Mouse (Mus musculus) CH12.LX (cell line): ENCODE results near the gene Grid1.
A peak's percentile ranks its signal among the peaks of the same experiment; 100 is the strongest.

Experiments used
- BHLHE40 ChIP-seq: IDR thresholded peaks from 2 replicates; pipeline ENCODE4 v1.6.1; 2011; ENCODE audit warnings: mild to moderate bottlenecking, low read depth, low read length, improper control_type of control experiment
- CHD1 ChIP-seq: IDR thresholded peaks from 2 replicates; pipeline ENCODE4 v1.6.1; 2012; ENCODE audit warnings: low read depth, low read length, improper control_type of control experiment, inconsistent platforms
- CTCF ChIP-seq, 2 experiments: IDR thresholded peaks in 1 of 2; conservative IDR thresholded peaks in 1 of 2; 2 replicates each; pipeline ENCODE4 v1.5.1; 2011 to 2012; ENCODE audit warnings: low read depth in 2 of 2, low read length in 2 of 2, improper control_type of control experiment in 1 of 2, inconsistent platforms in 1 of 2, mild to moderate bottlenecking in 1 of 2, moderate library complexity in 1 of 2
- EP300 ChIP-seq: IDR thresholded peaks from 2 replicates; pipeline ENCODE4 v1.6.1; 2011; ENCODE audit warnings: low read length, improper control_type of control experiment
- KAT2A ChIP-seq: IDR thresholded peaks from 2 replicates; pipeline ENCODE4 v1.6.1; 2012; ENCODE audit warnings: low read length, improper control_type of control experiment, inconsistent platforms; ENCODE audit not compliant: insufficient replicate concordance
- MAX ChIP-seq: IDR thresholded peaks from 2 replicates; pipeline ENCODE4 v1.6.1; 2011; ENCODE audit warnings: low read length, improper control_type of control experiment
- MEF2A ChIP-seq: IDR thresholded peaks from 2 replicates; pipeline ENCODE4 v1.6.1; 2014; ENCODE audit warnings: low read depth, mild to moderate bottlenecking, inconsistent platforms, low read length, improper control_type of control experiment, borderline replicate concordance
- NELFE ChIP-seq: IDR thresholded peaks from 2 replicates; pipeline ENCODE4 v1.6.1; 2011; ENCODE audit warnings: low read depth, low read length, improper control_type of control experiment
- POLR2A ChIP-seq: IDR thresholded peaks from 2 replicates; pipeline ENCODE4 v1.6.1; 2011; ENCODE audit warnings: low read depth, mild to moderate bottlenecking, improper control_type of control experiment, low read length
- RAD21 ChIP-seq: IDR thresholded peaks from 2 replicates; pipeline ENCODE4 v1.6.1; 2011; ENCODE audit warnings: low read depth, mild to moderate bottlenecking, low read length, improper control_type of control experiment, moderate library complexity
- SMC3 ChIP-seq: IDR thresholded peaks from 2 replicates; pipeline ENCODE4 v1.6.1; 2011; ENCODE audit warnings: low read depth, low read length, improper control_type of control experiment

DNA sequence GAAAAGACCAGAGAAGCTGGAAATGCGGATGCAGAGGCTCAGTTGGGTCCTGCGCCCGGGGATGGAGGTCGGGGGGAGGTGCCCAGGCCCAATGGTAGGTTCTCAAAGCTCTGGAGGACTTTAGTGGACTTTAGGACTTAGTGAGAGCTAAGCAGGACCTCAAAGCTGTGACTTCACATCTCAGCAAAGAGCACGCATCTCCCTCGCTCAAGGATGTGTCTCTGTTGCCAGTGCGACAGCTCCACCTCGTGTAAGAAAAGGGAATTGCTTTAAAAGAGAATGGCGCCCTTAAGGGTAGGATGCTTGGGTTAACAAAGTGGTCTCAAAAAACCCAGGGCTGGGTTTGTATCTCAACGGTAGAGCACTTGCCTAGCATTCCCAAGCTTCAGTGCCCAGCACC lies 42.1 kb upstream of the Grid1 start:
- TF ChIP-seq NELFE (peak; percentile 36; the same call in 1 of the 2 replicates), RAD21 (peak; percentile 98), CHD1 (no peak), POLR2A (no peak), BHLHE40 (0 out of 2 replicates have a peak, but pooled peaks have one; percentile 5), MAX (peak; percentile 78), SMC3 (peak; percentile 95), MEF2A (0 out of 2 replicates have a peak, but pooled peaks have one; percentile 10), CTCF (conservative IDR thresholded peaks at IDR 0.05 in 1 of 2, IDR thresholded peaks at IDR 0.05 in 1 of 2; ENCODE audit: low read depth in 2 of 2, low read length in 2 of 2) (peak; percentile 89 to 97), EP300 (no peak), KAT2A (no peak)
